ENCODE assay signal across 8 mouse cellular contexts in genomic region chr11:60927264-60927663, GRCm38 (mm10). TPM values are rescaled to one million over a fixed set of nuclear protein-coding genes. Genes with fewer than 3 reads are reported as not detected.
A peak's percentile ranks its signal among the peaks of the same experiment; 100 is the strongest.
DNase-seq lines count a peak whose midpoint lies in the region; ATAC-seq and TF ChIP-seq lines count a peak whose summit lies in the region.

No protein-coding gene starts in this region.

- peak; percentile 74 for ATAC-seq in forebrain, embryonic 16.5 days
- peak; percentile 73 for ATAC-seq in neutrophil, adult 5-6 weeks (ENCODE audit: extremely low read depth, insufficient number of reproducible peaks, low FRiP score, poor library complexity, severe bottlenecking)

- peaks cover 17 to 34% of the 10 kb centered on the region in 2 experiments for H3K4me1 ChIP-seq in ES-E14 (ENCODE audit: control insufficient read depth in 2 of 2, insufficient read depth in 2 of 2, low read length in 2 of 2, poor library complexity in 1 of 2)
- peaks cover 14% of the 10 kb centered on the region for H3K4me1 ChIP-seq in forebrain, embryonic 16.5 days (replicated peaks; ENCODE audit: control insufficient read depth, insufficient read depth, low read length)

- H3K4me3 ChIP-seq in ES-E14 (ENCODE audit: insufficient read depth in 1 of 2, low read depth in 1 of 2, low read length in 2 of 2, poor library complexity in 1 of 2, severe bottlenecking in 1 of 2), result peak overlapping the region; percentile 25 to 52; a peak in 1 of 4 replicates
- peak overlapping the region; percentile 31 for H3K4me3 ChIP-seq in forebrain, embryonic 16.5 days (replicated peaks; ENCODE audit: low read length)

- under 1% methylated on average over 9 of the region's 9 CpGs for WGBS in forebrain, embryonic 16.5 days

- H3K9me3 ChIP-seq in ES-E14 (ENCODE audit: control insufficient read depth, insufficient read depth, low read depth, low read length), result no peaks in the 10 kb centered on the region
- H3K9me3 ChIP-seq in forebrain, embryonic 16.5 days (ENCODE audit: control insufficient read depth, low read length), result no peaks in the 10 kb centered on the region

- DNase-seq in ES-E14 (ENCODE audit: low read depth, low spot score), result peak; percentile 97
- peak; percentile 86 for DNase-seq in cerebellum, adult 11-12 months
- peak; percentile 88 to 90 for DNase-seq in heart, postnatal 36 days
- peak; percentile 85 to 95 for DNase-seq in layer of hippocampus, adult 18-20 months (ENCODE audit: low spot score in 2 of 2)
- DNase-seq in lung, adult 18-20 months, result peak; percentile 91 to 95
- peak; percentile 85 for DNase-seq in testis, postnatal 14 days (ENCODE audit: low spot score)

- H3K4me2 ChIP-seq in forebrain, embryonic 16.5 days (ENCODE audit: low read length), result peak overlapping the region; percentile 49

- in situ Hi-C loops in ES-E14 (cut with MboI; ENCODE audit: low sequenced_read_pairs in 2 of 2, unreplicated experiment in 2 of 2), result no loop called here

- H3K27ac ChIP-seq in ES-E14 (ENCODE audit: insufficient read depth, low read depth, low read length, poor library complexity, severe bottlenecking), result peak overlapping the region; percentile 18; the same call in 1 of the 2 replicates
- no peak overlapping the region for H3K27ac ChIP-seq in forebrain, embryonic 16.5 days (ENCODE audit: low read length)

- peak overlapping the region; percentile 40; the same call in 1 of the 2 replicates for H3K9ac ChIP-seq in ES-E14 (ENCODE audit: insufficient read depth, low read depth, low read length, poor library complexity, severe bottlenecking)
- peak overlapping the region; percentile 4; the same call in 1 of the 2 replicates for H3K9ac ChIP-seq in forebrain, embryonic 16.5 days (replicated peaks; ENCODE audit: low read depth, low read length)

- H3K27me3 ChIP-seq in forebrain, embryonic 16.5 days (replicated peaks; ENCODE audit: control insufficient read depth, insufficient read depth, low read length), result no peaks in the 10 kb centered on the region

- intact Hi-C loops in heart, postnatal 36 days (cut with DNase I), result no loop called here

- H3K36me3 ChIP-seq in ES-E14 (ENCODE audit: control insufficient read depth, insufficient read depth, low read length, poor library complexity, severe bottlenecking), result no peaks in the 10 kb centered on the region; the same call in 1 of the 2 replicates
- no peaks in the 10 kb centered on the region for H3K36me3 ChIP-seq in forebrain, embryonic 16.5 days (ENCODE audit: control insufficient read depth, insufficient read depth)

TF ChIP-seq in ES-E14, 5 proteins besides CTCF, POLR2A, EP300 and RAD21:
- TF ChIP-seq MAFK (IDR thresholded peaks at IDR 0.05; ENCODE audit: insufficient read depth, low read depth, low read length) (peak; percentile 81), ZNF384 (IDR thresholded peaks at IDR 0.05; ENCODE audit: low read depth, low read length) (no peak), ZC3H11A (IDR thresholded peaks at IDR 0.05; ENCODE audit: borderline replicate concordance, low read depth, low read length) (0 out of 2 replicates have a peak, but pooled peaks have one; percentile 15), CHD2 (IDR thresholded peaks at IDR 0.05; ENCODE audit: low read depth, low read length) (0 out of 2 replicates have a peak, but pooled peaks have one; percentile 54), HCFC1 (IDR thresholded peaks at IDR 0.05; ENCODE audit: borderline replicate concordance, insufficient read depth, low read length) (peak; percentile 34; the same call in 1 of the 2 replicates)
TF ChIP-seq in ES-E14: peak in this region for 4.

RNA-seq across cellular contexts. Expression of gene Map2k3, which starts 4.6 kb away (rescaled TPM):
- 26.9 and 30.3 TPM in 2 replicates for total RNA-seq in ES-E14 (2012; rRNA removed)
- polyA plus RNA-seq in forebrain, embryonic 16.5 days (2015; fragmentation: Nextera tagmentation; extraction: Ambion mirVana), result 33.6 and 38.1 TPM in 2 replicates
- total RNA-seq in heart, postnatal 36 days (2021), result 10 to 100 TPM; 84.2 to 84.5 TPM
- 10 to 100 TPM; 12.0 to 12.8 TPM for total RNA-seq in layer of hippocampus, adult 18-20 months (2021)
- total RNA-seq in neutrophil, adult 5-6 weeks (2017), result 44.1 and 49.0 TPM in 2 replicates

RNA-seq across cellular contexts. Expression of gene Natd1, which starts 12.7 kb away (rescaled TPM):
- total RNA-seq in ES-E14 (2012; rRNA removed), result 11.0 and 14.6 TPM in 2 replicates
- 32.5 and 35.0 TPM in 2 replicates for polyA plus RNA-seq in forebrain, embryonic 16.5 days (2015; fragmentation: Nextera tagmentation; extraction: Ambion mirVana)
- total RNA-seq in heart, postnatal 36 days (2021), result 10 to 100 TPM; 15.5 to 16.0 TPM
- total RNA-seq in layer of hippocampus, adult 18-20 months (2021), result 10 to 100 TPM in 1 of 2 experiments, 1 to 10 TPM in 1; 9.6 to 12.1 TPM
- total RNA-seq in neutrophil, adult 5-6 weeks (2017), result 6.4 and 6.5 TPM in 2 replicates

RNA-seq across cellular contexts. Expression of gene Tmem11, which starts 48.2 kb away (rescaled TPM):
- 42.6 and 50.0 TPM in 2 replicates for total RNA-seq in ES-E14 (2012; rRNA removed)
- polyA plus RNA-seq in forebrain, embryonic 16.5 days (2015; fragmentation: Nextera tagmentation; extraction: Ambion mirVana), result 56.6 and 61.2 TPM in 2 replicates
- 10 to 100 TPM; 30.6 to 32.3 TPM for total RNA-seq in heart, postnatal 36 days (2021)
- 10 to 100 TPM; 29.4 to 30.7 TPM for total RNA-seq in layer of hippocampus, adult 18-20 months (2021)
- 26.0 and 27.6 TPM in 2 replicates for total RNA-seq in neutrophil, adult 5-6 weeks (2017)
